Comparison of ENCODE assay signal across 30 mouse cellular contexts in the genomic region with DNA sequence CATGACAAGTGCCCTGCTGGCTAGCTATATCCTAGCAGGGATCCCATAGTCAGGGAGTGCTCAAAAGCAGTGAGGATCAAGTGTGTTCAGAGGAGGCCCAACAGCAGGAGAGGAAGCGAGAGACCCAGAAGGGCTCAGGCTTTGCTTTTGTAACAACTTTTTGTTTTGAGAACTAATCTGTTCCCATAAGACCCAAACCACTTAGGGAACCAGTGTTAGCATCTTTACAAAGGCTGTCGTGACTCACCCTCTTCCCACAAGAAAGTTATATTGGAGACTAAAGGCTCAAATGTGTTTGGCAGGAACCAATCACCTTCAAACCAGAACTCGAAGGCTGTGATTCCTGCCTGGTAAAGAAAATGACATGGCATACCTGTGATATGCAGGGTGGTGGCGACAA. TPM values are rescaled to one million over a fixed set of nuclear protein-coding genes. Genes with fewer than 3 reads are reported as not detected.
"Had no signal": no experiment of that assay in that cellular context is flagged by ENCODE, and none has a peak within 500 bp of the region (broad histone marks: within the 10 kb centered on the region; RNA-seq: fewer than 3 reads in every experiment).

No protein-coding gene starts in this region.

- ATAC-seq: liver, embryonic 12.5 days; liver, postnatal 0 days; lung, postnatal 0 days; midbrain, embryonic 13.5 days; midbrain, embryonic 15.5 days; midbrain, embryonic 16.5 days had no signal

- H3K9ac ChIP-seq: limb, embryonic 12.5 days; limb, embryonic 13.5 days; limb, embryonic 15.5 days; liver, embryonic 12.5 days; liver, embryonic 13.5 days; liver, embryonic 14.5 days; liver, embryonic 15.5 days; liver, postnatal 0 days; lung, embryonic 14.5 days; lung, embryonic 15.5 days; midbrain, embryonic 12.5 days; midbrain, embryonic 13.5 days; midbrain, embryonic 15.5 days; neural tube, embryonic 12.5 days had no signal

- H3K4me1 ChIP-seq: limb, embryonic 10.5 days; limb, embryonic 12.5 days; limb, embryonic 13.5 days; limb, embryonic 15.5 days; lung, embryonic 15.5 days; megakaryocyte, embryonic 14.5 days; midbrain, embryonic 10.5 days; midbrain, embryonic 12.5 days; midbrain, embryonic 13.5 days; midbrain, embryonic 15.5 days; neural tube, embryonic 12.5 days had no signal

- H3K36me3 ChIP-seq: limb, embryonic 10.5 days; limb, embryonic 12.5 days; limb, embryonic 13.5 days; limb, embryonic 15.5 days; liver, embryonic 12.5 days; liver, embryonic 13.5 days; liver, embryonic 15.5 days; lung, embryonic 15.5 days; midbrain, embryonic 10.5 days; midbrain, embryonic 12.5 days; midbrain, embryonic 13.5 days; midbrain, embryonic 15.5 days; neural tube, embryonic 12.5 days had no signal

- H3K27ac ChIP-seq: limb, embryonic 10.5 days; limb, embryonic 12.5 days; limb, embryonic 13.5 days; limb, embryonic 15.5 days; liver, embryonic 12.5 days; liver, embryonic 13.5 days; liver, embryonic 14.5 days; liver, embryonic 15.5 days; lung, embryonic 15.5 days; macrophage; midbrain, embryonic 10.5 days; midbrain, embryonic 12.5 days; midbrain, embryonic 13.5 days; midbrain, embryonic 15.5 days; neural tube, embryonic 12.5 days had no signal

- H3K4me3 ChIP-seq: limb, embryonic 10.5 days; limb, embryonic 12.5 days; limb, embryonic 13.5 days; limb, embryonic 15.5 days; liver, embryonic 12.5 days; liver, embryonic 13.5 days; liver, embryonic 15.5 days; lung, embryonic 15.5 days; megakaryocyte, embryonic 14.5 days; midbrain, embryonic 10.5 days; midbrain, embryonic 12.5 days; midbrain, embryonic 13.5 days; midbrain, embryonic 15.5 days; myocyte; neural tube, embryonic 12.5 days had no signal

- DNase-seq: left cerebral cortex, postnatal 4 days; liver, embryonic 13.5 days; liver, postnatal 0 days; lung, adult 18-20 months; lung, adult 2 months; lung, embryonic 14.5 days; lung, postnatal 10 days; lung, postnatal 14 days; lung, postnatal 36 days; lung, postnatal 4 days; midbrain, embryonic 14.5 days had no signal

- H3K27me3 ChIP-seq: limb, embryonic 12.5 days; limb, embryonic 13.5 days; limb, embryonic 15.5 days; liver, embryonic 12.5 days; liver, embryonic 13.5 days; liver, embryonic 15.5 days; lung, embryonic 15.5 days; midbrain, embryonic 12.5 days; midbrain, embryonic 13.5 days; midbrain, embryonic 15.5 days; neural tube, embryonic 12.5 days had no signal

RNA-seq across cellular contexts. Expression of a gene that starts 15.2 kb away (rescaled TPM):
- total RNA-seq: megakaryocyte-erythroid progenitor cell, adult 5-6 weeks had no signal
